Mouse (Mus musculus) central nervous system, embryonic 11.5 days (tissue): ENCODE results near the gene Raly. TPM values are rescaled to one million over a fixed set of nuclear protein-coding genes. Genes with fewer than 3 reads are reported as not detected.

ENCODE experiments used
- polyA plus RNA-seq: library from polyadenylated mRNA; depleted of rRNA; stranded (reverse); fragments of >200 nt; gene quantifications from 2 replicates; pipeline ENCODE4 v1.2.3, GENCODE M21; 2012; rRNA removed

Gene Raly
- 393 and 415 TPM in 2 replicates for polyA plus RNA-seq

DNA sequence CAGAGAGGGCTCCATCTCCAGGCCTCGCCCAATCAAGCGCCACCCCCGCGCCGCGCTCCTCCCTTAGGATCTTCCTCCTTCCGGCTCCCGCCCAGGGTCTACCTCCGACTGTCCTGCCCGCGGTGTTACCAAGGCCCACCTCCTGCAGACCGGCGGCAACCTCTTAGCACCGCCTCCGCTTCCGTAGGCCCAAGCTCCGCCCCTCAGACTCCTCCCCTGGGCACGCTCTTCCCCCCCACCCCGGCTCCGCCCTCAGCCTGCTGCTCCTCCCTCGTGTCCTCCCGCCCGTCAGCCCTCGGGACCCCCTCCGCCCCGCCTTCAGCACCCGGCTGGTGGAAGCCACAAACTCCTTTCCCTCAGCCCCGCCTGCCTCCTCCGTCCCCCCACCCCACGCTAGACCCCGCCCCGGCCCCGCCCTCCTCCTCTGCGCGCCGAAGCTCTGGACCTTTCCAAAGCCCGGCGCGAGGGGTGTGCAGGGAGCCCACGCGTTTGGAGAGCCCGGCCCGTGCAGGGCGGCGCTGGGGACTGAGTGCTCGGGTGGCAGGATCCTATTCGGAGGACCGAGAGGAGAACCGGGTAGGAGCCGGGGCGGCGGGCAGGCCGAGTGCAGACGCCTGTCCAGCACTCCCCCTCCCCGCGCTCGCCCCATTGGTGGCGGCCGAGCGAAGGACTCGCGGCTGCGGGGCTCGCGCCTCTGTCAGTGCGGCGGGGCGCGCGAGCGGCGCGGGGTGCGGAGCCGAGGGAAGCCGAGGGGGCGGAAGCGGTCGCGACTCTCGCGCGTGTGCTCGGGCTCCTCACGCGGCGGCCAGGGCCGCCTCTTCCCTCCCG, at the start of gene Raly, which contains the start of gene a:
Gene Raly (plus strand): TSS at position 441 of the 828 bp plus-strand sequence.
Gene a (plus strand): TSS at position 747 of the 828 bp plus-strand sequence.

DNA sequence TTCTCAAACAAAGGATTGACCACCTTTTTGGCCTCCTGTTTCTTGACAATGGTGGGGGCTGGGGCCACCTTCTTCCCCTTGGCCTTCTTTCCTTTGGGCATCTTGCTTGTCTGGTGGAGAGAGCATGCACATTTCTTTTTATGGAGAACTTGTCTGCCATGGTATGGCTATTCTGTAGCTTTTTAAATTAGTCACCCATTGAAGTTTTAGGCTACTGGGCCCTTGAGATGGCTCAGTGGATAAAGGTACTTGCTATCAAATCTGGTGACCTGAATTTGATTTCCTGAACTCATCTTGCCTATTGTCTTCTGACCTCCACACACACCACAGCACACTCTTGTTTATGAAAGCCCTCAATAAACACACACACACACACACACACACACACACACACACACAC, 21.0 kb upstream of the Raly start, which contains the start of gene Gm14214:
Gene Gm14214 (minus strand): TSS at position 101 of the 400 bp plus-strand sequence.

DNA sequence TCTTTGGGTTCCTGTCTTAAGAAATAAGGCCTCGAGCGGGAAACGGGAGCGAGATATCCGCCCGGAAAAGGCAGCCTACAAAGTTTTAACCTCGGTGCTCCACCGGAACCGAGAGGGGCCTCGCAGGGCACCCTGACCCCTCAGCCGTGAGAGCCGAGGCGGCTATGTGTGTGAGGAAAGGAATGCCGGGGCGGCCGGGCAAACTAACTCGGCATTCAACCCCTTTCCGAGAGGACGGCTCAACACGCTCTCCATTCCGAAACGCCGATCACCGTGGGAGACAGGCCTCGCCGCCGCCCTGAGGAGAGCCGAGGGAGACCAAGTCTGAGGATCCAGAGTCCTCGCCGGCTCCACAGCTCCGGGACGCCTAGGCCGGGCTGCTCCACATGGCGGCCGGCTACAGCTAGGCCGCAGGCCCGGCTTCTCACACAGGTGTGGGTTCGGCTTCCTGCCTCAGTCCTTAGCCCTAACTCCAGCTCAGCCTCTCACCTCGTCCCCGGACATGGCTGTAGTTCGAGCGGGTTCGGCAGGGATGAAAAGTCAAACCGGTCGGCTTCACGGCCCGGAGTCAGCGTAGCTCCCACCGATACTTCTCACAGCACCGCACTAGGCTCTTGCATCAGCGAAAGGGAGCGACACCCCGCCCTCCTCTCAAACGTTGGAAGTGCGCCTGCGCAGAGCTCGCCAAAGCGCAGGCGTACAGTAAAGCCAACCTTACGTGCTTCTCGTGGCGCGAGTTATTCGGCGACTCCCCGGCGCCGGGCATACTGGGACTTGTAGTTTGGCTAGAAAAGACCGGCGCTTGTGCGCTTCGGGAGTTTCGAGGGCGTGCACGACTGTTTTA, 101.5 kb downstream of the Raly start, which contains the start of gene Eif2s2:
Gene Eif2s2 (minus strand): TSS at position 735 of the 844 bp plus-strand sequence.

Other genes starting within 250 kb of the Raly start
- gene 1700003F12Rik, start 244.0 kb upstream of the Raly start, polyA plus RNA-seq, result 0.88 and 2.4 TPM in 2 replicates
- gene Actl10, start 239.3 kb upstream of the Raly start, polyA plus RNA-seq, result 0.04 and 0.05 TPM in 2 replicates
- 6.5 and 8.6 TPM in 2 replicates for gene Necab3, start 232.2 kb upstream of the Raly start, polyA plus RNA-seq
- gene E2f1, start 221.2 kb upstream of the Raly start, polyA plus RNA-seq, result 50.5 and 65.5 TPM in 2 replicates
- 6.1 and 11.0 TPM in 2 replicates for gene Pxmp4, start 187.4 kb upstream of the Raly start, polyA plus RNA-seq
- gene Zfp341, start 177.8 kb upstream of the Raly start, polyA plus RNA-seq, result 4.3 and 7.4 TPM in 2 replicates
- 0.12 and 0.62 TPM in 2 replicates for gene 4930519P11Rik, start 177.7 kb upstream of the Raly start, polyA plus RNA-seq
- 172 and 326 TPM in 2 replicates for gene Chmp4b, start 139.4 kb upstream of the Raly start, polyA plus RNA-seq
- not detected in 2 replicates for gene Gm14214, start 21.1 kb upstream of the Raly start, polyA plus RNA-seq
- gene a, start 306 bp downstream of the Raly start, polyA plus RNA-seq, result 4.1 and 9.6 TPM in 2 replicates
- 117 and 120 TPM in 2 replicates for gene Eif2s2, start 101.8 kb downstream of the Raly start, polyA plus RNA-seq
- 1.0 and 11.8 TPM in 2 replicates for gene Gm14226, start 227.2 kb downstream of the Raly start, polyA plus RNA-seq